Comparison of ENCODE assay signal across 15 mouse cellular contexts in the genomic region with DNA sequence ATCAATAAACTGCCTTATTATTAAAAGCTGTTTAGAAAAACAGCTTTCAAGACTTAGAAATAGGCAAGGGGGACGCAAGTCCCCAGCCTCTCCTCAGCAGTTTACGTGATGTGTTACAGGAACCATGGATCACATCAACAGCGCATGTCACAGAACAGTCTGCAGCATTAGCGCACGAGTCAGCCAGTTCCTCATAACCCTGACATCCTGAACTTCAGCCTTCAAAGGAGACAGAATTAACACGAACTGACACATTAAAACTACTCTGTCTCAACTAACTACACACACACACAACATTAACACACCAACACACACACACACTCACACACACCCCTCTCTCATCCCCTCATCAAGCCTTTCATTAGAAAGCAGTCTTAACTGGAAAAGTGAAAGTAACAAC.
DNase-seq lines count a peak whose midpoint lies in the region; ATAC-seq lines count a peak whose summit lies in the region.
"Had no signal": no experiment of that assay in that cellular context is flagged by ENCODE, and none has a peak within 500 bp of the region (broad histone marks: within the 10 kb centered on the region; RNA-seq: fewer than 3 reads in every experiment).

No protein-coding gene starts in this region.

- peak overlapping the region; percentile 24; the same call in 1 of the 2 replicates for H3K4me2 ChIP-seq in heart, embryonic 14.5 days (ENCODE audit: low read length)
- H3K4me2 ChIP-seq in limb, embryonic 13.5 days (replicated peaks), result peak overlapping the region; percentile 31; the same call in 1 of the 2 replicates
- H3K4me2 ChIP-seq: hindbrain, embryonic 14.5 days; midbrain, embryonic 12.5 days; neural tube, embryonic 15.5 days had no signal

- H3K4me3 ChIP-seq in heart, embryonic 14.5 days (ENCODE audit: control insufficient read depth in 1 of 2, insufficient read depth in 1 of 2, low read depth in 1 of 2, low read length in 2 of 2), result no peak overlapping the region
- no peak overlapping the region for H3K4me3 ChIP-seq in limb, embryonic 13.5 days
- H3K4me3 ChIP-seq: midbrain, embryonic 12.5 days; neural tube, embryonic 15.5 days had no signal

- 68% methylated on average over 6 of the region's 6 CpGs for WGBS in heart, embryonic 14.5 days
- 41% methylated on average over 6 of the region's 6 CpGs for WGBS in limb, embryonic 13.5 days

- peaks cover 0 to 11% of the 10 kb centered on the region in 2 experiments; a peak in 3 of 4 replicates for H3K4me1 ChIP-seq in heart, embryonic 14.5 days (ENCODE audit: control insufficient read depth in 2 of 2, insufficient read depth in 2 of 2, low read length in 2 of 2)
- H3K4me1 ChIP-seq in limb, embryonic 13.5 days, result peaks cover 9% of the 10 kb centered on the region
- H3K4me1 ChIP-seq: neural tube, embryonic 15.5 days had no signal

- no peak for DNase-seq in heart, postnatal 25 days (ENCODE audit: low spot score)
- peak; percentile 43 to 44 for DNase-seq in spleen, postnatal 36 days (ENCODE audit: low spot score in 2 of 2)
- DNase-seq in spleen, adult 12 weeks (ENCODE audit: low spot score), result no peak
- DNase-seq in urinary bladder, postnatal 14 days (ENCODE audit: low spot score), result no peak
- DNase-seq in ovary, postnatal 10 days (ENCODE audit: low spot score), result no peak
- DNase-seq: cerebellum, postnatal 10 days; kidney, postnatal 4 days; right cerebral cortex, postnatal 4 days had no signal

- intact Hi-C loops in heart, postnatal 25 days (cut with DNase I), result no loop called here

- no peaks in the 10 kb centered on the region for H3K9me3 ChIP-seq in heart, embryonic 14.5 days (ENCODE audit: control insufficient read depth, low read length)
- no peaks in the 10 kb centered on the region for H3K9me3 ChIP-seq in limb, embryonic 13.5 days
- H3K9me3 ChIP-seq: midbrain, embryonic 12.5 days; neural tube, embryonic 15.5 days had no signal

- no peaks in the 10 kb centered on the region for H3K27me3 ChIP-seq in heart, embryonic 14.5 days (ENCODE audit: control insufficient read depth, insufficient read depth, low read length)
- no peaks in the 10 kb centered on the region for H3K27me3 ChIP-seq in limb, embryonic 13.5 days
- H3K27me3 ChIP-seq: CH12.LX; midbrain, embryonic 12.5 days; neural tube, embryonic 15.5 days had no signal

- no peak for ATAC-seq in heart, embryonic 14.5 days (ENCODE audit: insufficient number of reproducible peaks, insufficient read depth, low FRiP score, low read depth)
- ATAC-seq in limb, embryonic 13.5 days (ENCODE audit: low FRiP score, low read depth), result no peak
- ATAC-seq in neutrophil, adult 5-6 weeks (ENCODE audit: extremely low read depth, insufficient number of reproducible peaks, low FRiP score, poor library complexity, severe bottlenecking), result peak; percentile 52; the same call in 1 of the 2 replicates

- no peak overlapping the region for H3K27ac ChIP-seq in heart, embryonic 14.5 days (replicated peaks in 1 of 2; ENCODE audit: control insufficient read depth in 1 of 2, insufficient read depth in 1 of 2, low read depth in 2 of 2, low read length in 2 of 2)
- H3K27ac ChIP-seq in limb, embryonic 13.5 days, result no peak overlapping the region
- H3K27ac ChIP-seq: hindbrain, embryonic 14.5 days; midbrain, embryonic 12.5 days; neural tube, embryonic 15.5 days had no signal

- no peaks in the 10 kb centered on the region for H3K36me3 ChIP-seq in heart, embryonic 14.5 days (ENCODE audit: control insufficient read depth, insufficient read depth, low read length)
- H3K36me3 ChIP-seq in limb, embryonic 13.5 days, result no peaks in the 10 kb centered on the region; the same call in 1 of the 2 replicates

- no peak overlapping the region for H3K9ac ChIP-seq in heart, embryonic 14.5 days (ENCODE audit: low read length)
- H3K9ac ChIP-seq in limb, embryonic 13.5 days, result no peak overlapping the region
- H3K9ac ChIP-seq: hindbrain, embryonic 14.5 days; midbrain, embryonic 12.5 days; neural tube, embryonic 15.5 days had no signal

Comparison
In these comparisons a context has a peak if more than half of its experiments do, and no peak if none do; other contexts are left out.
1. DNase-seq: peak in spleen, postnatal 36 days (2 of 2); none in heart, postnatal 25 days (single experiment), spleen, adult 12 weeks (single experiment), urinary bladder, postnatal 14 days (single experiment) and ovary, postnatal 10 days (single experiment).